Mouse (Mus musculus) layer of hippocampus, adult 9-10 months (tissue): Measurements from ENCODE around the gene Rassf7.
A peak's percentile ranks its signal among the peaks of the same experiment; 100 is the strongest.

Source experiments
- DNase-seq: peaks from one replicate; pipeline ENCODE4 v3.0.0; 2022; ENCODE audit warnings: low spot score

The Rassf7 gene

DNA sequence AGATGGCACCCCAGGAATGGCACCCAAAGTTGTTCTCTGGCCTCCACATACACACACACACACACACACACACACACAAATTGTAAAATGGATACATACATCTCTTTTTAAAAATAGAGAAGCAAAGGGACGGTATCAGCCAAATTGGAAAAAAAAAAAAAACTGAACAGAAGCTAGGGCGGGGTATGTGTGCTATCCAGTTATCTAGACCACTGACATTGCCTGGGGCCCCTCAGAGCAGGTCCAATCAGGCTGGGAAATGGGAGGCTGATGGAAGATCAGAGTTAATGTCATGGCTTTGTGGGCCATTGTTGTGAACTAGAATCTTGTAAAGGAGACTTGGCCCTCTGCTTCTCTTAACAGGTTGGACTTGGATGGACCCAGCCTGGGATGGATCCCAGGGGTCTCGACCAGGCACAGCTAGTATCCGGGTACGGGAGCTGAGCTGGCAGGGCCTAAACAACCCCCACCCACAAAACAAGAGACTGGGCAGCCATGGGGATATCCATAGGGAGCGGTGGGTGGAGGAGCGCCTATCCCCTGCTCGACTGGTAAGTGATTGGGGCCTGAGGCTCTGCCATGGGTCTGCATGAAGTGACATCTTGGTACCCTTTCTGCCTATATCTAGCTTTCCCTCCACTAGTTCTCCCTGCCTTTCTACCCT is 18.9 kb upstream of the Rassf7 start:
- DNase-seq: no peak

DNA sequence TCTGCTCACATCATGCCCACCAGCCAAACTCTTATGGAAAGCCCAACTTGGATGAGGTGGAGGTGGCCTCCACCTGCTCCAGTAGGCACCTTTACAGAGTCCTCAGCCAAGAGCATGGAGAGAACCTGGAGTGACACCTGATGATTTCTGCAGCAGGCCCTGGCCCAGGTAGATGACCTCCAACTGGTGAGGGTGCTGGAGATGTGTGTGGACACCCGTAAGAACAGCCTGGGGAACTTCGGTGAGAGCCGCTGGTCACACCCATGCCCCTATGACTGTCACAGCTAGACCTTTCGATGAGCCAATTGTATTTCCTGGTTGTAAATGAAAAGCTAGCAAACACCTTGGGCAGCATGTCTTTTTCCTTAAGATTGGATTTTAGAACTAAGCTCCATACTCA is 17.5 kb upstream of the Rassf7 start:
- no peak for DNase-seq

DNA sequence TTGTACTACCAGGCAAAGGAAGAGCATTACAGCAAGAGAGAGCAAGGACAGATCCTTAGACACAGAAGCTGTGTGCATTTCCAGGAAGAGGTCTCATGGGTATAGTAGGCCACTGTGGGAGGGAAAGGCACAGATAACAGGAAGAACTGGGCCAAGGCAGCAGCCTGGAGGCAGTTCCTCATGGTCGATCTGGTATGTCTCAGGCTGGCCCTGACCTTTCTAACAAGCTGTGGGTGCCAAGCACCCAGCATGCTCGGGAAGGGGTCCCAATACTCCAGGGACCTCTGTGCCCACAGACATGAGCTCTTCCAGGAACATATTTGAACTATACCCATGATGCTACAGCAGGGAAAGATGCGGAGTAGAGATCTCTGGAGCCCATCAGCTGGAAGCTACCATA is 11.1 kb upstream of the Rassf7 start:
- DNase-seq: no peak

DNA sequence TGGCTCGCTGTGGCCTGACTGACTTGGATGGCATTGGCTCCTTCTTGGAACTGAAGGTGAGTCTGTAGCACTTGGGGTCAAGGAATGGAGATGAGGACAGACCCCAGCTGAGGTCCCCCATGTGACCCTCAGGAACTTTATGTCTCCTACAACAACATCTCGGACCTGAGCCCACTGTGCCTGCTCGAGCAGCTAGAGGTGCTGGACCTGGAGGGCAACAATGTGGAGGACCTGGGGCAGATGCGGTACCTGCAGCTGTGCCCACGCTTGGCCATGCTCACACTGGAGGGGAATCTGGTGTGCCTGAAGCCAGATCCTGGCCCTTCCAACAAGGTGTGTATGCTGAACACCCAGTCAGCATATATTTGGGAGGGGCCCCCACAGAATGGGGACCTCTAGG is 10.2 kb upstream of the Rassf7 start:
- no peak for DNase-seq

DNA sequence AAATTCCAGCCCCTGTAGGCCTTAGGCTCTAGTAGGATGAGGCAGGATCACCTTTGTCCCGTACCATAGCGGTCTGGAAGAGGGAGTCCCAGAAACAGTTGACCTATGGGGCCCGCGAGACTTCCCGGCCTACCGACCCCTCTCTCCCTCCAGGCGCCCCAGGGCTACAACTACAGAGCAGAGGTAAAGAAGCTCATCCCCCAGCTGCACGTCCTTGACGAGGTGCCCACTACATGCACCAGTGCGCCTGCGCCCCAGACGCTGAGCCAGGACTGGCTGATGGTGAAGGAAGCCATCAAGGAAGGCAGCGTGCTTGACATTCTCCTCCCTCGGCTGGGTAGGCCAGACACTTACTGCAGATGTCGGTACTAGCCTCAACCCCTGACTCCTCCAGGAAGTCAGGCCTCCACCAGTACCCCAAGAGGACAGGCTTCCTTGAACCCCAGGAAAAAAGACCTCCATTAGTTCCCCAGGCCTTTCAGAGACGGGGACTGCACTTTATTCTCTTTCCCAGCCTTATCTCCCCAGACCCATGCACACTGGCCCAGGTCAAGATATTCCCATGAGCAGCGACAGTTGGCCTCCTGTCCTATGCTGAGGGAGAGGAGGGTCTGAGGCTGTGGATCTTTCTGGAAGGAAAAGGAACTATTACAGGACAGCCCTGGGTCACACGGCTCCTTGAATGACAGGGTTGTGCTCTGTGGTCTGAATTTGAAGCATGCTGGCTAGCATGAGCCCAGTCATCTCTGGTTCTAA is 9.3 kb upstream of the Rassf7 start:
- DNase-seq: no peak

DNA sequence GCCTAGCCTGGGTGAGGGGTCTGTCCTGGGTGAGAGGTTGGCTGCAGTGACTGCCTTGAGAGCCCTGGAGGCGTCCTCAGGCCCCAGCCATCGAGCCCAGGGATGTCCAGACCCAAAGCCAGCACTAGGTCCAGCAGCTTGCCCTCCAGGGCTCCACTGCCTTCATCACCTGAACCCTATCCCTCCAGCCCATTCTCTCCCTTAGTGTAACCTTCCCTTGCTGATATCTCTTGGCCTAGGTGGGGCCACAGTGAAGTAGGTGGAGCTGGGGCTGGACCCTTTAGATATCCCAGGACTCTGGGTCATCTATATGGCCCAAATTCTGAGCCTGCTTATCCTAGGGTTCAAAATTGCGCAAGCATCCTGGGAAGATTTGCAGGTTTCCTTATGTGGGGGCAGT is 6.1 kb upstream of the Rassf7 start:
- DNase-seq: no peak

DNA sequence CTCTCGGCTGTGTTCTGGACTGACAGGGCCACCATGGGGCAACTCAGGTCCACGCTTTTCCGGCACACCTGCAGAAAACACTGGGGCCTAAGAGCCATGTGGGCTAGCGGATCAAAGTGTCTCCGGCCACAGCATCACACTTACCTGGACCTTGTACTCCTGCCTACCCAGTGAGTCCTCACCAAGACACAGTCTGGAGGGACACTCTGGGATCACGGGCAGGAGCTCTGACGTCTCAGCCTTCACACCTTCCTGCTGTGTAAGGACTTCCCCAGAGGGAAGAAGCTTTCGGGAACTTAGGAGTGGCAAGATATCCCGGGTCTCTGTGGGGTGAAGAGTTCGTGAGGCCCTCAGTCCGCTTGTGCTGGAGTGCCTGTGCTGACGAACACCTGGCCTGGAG is 5.5 kb upstream of the Rassf7 start:
- DNase-seq: no peak

DNA sequence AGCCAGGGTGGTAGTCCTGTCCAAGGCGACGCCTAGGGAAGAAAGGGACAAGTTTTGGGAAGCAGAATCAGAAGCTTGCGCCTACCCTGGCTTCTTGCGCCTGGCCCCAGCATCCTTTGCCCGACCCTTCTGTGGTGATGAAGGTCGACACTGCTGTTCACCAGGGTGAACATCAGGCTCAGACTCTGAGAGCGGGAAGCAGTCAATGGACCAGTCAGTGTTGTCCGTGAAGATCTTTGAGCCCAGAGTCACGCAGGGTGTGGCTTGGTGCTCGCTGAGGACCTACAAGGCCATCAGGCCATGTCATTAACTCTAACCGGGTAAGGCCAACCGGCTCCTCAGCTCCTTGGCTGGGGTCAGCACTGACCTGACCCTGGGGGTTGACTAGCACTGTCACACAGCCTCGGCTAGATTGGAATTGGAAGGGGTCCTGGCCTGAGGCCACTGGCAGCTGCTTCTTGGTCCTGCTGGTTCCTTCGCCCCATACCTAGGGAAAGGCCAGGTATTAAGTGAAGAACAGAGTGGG is 5.0 kb upstream of the Rassf7 start:
- no peak for DNase-seq

DNA sequence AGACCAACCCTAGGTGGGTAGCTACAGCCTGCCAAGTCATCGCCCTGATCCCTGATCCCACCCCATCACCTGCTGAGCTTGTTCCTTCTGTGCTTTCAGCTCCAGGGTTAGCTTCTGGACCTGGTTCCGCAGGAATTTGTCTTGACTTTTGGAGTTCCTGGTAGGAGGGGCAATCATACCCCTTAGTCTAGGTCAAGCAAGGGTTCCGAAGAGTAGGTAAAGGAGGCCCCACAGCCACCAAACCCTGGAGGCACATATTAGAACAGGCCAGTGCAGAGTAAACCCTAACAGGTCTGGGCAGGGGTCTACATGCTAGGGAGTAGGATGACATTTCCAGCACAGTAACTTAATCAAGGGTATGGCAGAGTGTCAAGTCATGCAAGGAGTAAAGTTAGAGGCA is 2.5 kb upstream of the Rassf7 start:
- DNase-seq: no peak

DNA sequence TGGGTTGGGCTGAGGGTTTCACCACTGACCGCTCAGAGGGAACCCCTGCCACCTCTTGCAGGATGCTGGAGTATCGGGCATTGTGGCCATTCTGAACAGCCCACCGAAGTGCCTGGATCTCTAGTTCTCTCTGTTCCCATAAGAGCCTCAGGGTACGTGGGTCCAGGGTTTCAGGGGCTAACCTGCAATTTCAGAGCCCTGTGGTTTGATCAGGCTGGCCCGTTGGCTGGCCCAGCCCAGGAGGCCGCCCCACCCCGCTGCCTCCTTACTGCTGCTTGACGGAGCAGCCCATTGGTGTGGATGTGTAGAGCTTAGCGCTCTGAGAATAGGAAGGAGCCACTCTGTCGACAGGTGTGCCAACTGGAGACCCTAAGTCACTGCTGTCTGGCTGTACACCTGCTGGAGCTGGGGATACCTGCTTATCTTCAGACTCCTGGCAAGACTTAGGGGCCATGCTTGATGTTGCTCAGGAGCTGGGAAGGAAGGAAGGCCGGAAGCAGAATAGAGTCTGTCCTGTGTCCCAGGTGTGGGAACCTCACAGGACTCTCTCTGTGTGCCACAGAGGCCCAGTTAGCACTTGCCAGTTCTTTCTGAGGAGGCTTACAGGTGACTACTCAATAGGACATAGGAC is 1.9 kb upstream of the Rassf7 start, which contains the start of gene Lmntd2:
Lmntd2 (minus strand) TSS at position 476 of the 631 bp plus-strand sequence.
- no peak for DNase-seq

DNA sequence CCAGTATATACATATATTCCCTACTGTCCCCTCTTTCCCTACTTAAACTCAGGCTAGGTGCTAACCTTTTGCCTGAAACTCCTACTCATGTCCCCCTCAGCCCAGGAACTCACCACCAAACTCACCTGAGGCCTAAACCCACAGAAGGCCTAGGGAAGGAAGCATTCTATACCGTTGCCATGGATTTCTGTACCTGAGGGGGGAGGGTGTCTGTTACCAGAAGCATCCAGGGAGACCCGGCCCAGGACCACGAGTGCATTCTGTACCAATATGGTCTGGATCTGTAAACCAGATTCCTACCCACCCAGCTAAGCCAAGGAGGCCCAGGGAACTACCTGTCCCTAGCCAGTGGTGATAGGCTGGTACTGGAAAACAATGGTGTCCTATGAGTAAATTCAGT is 1.4 kb upstream of the Rassf7 start:
- no peak for DNase-seq

DNA sequence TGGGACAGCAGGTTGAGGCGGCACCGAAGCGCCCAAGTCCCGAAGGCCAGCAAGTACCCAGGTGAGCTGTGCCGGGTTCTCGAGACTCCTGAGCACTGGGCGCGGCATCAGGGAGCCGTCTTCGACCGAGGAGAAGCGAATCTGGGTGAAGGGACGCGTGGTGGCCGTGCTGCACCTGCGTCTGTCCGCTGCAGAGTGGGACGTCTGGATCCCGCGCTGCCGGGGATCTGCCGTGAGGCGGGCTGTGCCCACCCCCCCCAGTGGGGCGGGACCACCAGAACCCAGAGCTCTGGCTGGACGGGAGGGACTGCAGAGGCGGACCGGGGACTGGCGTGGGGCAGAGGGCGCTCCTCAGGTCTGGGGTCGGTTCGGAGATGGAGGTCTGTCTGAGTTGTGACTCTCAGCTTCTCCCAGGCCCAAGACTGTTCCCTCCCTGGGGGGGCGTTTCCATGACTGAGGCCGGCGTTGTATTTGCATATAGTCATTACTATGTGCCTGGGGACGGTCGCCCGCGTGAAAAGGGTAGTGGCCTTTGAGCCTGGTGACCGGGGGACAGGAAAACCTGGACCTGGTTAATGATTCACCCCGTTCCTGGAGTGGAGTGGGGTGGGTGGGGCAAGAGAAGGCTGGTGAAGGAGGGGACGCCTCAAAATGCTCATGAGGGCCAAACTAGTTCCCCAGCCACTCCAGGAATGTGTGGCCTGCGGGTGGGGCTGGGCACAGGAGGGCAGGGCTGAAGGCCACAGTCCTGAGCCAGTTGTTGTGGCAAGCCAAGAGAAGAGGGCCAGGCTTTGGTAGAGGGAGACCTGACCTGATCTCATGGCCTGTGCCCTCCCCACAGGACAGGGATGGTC is 447 bp downstream of the Rassf7 start:
- DNase-seq: no peak

DNA sequence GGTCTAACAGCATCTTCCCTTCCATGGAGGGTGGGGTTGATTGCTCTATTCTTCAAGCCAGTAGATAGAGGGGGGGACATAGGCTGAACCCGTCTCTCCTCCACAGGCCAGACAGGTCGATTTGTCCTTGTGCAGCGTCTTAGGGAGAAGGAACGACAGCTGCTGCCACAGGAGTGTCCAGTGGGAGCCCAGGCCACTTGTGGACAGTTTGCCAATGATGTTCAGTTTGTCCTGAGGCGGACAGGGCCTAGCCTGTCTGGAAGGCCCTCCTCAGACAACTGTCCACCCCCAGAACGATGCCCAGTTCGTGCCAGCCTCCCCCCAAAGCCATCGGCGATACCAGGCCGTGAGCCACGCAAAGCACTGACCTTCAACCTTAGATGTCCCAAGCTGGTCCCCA is 1.2 kb downstream of the Rassf7 start:
- no peak for DNase-seq

DNA sequence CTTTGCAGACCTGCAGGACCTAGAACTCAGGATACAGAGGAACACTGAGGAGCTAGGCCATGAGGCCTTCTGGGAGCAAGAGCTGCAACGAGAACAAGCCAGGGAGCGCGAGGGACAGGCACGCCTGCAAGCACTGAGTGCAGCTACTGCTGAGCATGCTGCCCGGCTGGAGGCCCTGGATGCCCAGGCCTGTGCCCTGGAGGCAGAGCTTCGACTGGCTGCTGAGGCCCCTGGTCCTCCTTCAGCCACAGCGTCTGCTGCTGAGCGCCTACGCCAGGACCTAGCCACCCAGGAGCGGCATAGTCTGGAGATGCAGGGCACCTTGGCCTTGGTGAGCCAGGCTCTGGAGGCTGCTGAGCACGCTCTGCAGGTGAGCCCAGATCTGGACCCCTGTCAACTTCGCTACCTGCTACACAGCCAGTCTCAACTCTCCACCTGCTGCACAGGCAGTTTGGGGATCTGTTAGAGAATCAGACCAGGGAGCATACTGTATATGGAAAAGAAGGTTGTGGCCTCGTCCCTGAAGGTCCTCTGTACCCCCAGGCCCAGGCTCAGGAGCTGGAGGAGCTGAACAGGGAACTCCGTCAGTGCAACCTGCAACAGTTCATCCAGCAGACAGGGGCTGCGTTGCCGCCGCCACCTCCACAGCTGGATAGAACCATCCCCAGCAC is 1.8 kb downstream of the Rassf7 start:
- no peak for DNase-seq

DNA sequence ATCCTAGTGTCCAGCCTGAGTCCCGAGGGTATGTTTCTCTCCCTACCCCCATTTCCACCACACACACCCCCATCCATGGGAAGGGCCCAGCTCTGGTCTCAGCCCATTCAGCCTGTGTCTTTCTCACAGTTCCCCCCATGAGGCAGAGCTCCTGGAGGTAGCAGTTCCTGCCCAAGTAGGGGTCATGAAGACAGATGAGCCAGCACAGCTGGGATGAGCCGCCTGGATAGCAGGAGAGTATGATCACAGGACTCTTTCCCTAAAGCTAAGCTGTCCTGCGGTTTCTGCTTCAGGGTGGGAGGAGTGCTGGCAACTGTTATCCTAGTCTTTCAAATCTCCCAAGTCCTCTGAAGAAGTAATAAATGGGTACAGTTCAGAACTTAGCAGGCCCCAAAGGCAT is 2.5 kb downstream of the Rassf7 start:
- no peak for DNase-seq

DNA sequence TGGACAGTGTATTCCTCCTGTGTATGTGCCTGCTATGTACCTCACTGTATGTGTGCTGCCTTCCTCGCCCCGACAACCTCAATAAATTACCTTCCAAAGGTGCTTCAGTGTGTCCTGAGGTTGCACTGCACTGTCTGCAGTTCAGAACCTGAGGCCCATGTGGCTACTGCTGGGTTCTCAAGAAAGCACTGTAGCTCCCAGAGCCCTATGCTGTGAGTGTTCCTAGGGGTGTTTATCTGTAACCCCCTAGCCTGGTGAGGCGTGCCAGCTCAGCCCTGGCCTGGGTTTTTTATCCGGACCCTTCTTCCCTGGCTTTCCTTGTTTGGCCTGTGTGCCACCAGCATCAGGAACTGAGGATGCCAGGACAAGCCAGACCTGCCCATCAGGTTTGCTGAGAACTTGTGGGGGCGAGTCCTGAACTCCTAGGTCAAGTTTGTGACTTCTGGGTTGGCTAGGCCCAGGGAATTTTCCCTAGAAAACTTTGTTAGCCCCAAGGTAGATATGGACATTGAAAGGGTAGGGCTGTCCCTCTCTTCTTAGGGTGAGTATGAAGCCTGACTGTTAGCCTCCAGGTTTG is 3.0 kb downstream of the Rassf7 start:
- no peak for DNase-seq

DNA sequence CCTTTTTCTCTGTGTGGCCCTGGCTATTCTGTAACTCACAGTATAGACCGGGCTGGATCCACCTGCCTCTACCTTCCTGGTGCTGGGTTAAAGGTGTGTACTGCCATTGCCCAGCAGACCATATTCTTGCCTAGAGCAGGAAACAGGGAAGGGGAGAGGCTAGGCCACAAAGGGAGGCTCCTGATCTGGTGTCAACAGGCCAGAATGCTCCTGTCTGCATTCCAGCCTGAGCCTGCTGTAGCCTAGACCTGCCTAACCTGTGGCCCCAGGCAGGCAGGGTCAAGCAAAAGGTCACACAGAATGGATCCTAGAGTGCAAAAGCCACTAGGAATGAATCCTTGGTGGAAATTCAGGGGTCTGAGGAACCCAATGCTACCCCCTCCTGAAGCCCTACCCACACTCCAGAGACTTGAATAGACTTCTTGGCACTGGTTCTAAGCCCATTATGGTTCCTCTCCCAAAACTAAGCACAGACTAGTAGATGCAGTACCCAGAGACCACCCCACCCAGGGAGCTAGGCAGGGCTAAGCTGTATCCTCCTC is 4.0 kb downstream of the Rassf7 start:
- no peak for DNase-seq

DNA sequence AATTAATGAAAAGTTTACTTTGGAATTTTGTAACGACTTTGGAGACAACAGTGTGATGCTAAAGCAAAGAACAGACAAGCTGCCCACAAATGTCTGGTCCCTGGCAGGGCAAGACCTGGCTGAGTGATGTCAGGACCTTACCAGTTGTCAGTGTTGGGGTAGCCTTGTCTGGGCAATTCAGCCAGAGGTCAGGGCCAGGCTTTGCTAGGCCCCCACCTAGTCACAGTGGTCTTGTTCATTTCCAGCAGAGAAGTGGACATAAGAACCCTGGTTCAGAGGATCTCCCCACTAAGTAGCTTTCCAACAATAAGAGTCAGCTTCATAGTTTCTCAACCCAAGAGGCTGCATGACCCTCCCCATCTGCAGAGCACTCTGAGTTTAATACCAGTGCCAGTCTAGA is 4.7 kb downstream of the Rassf7 start:
- DNase-seq: no peak

DNA sequence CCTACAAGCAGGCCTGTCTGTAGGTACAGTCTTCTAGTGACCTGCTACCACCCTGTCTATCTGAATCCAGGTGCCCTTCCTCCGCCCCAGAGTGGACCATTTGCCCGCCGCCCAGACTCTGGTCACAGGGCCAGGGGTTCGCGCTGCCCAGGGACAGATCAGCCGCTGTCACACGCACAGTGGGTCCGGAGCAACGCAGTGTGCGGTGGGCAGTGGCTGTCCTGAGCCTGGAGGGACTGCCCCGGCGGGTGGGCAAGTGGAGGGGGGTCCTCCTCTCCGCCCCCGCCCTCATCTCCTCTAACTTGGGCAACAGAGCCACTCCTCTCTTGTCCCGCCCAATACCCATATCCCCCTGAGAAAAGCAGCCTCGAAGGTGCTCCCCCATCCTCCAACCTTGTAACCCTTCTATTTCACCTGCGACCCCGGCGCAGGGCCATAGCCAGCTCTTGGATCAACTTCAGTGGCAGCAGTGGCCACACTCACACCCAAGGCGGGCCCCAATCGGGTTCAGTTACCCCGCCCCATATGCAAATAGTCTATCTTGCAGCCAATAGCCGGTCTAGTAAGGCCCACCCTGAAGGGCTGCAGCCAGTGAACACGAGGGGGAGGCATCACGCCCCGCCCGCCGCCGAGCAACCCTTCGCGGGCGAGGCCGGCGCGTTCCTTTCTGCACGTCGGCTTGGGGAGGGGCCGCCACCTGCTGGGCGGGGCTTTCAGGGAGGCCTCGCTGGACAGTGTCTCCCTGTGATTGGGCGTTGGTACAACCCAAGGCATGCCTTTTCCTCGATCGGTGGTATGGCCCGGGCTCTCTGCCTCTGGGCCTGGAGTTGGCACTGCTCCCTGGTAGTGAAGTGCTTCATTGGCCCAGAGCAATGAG is 5.8 kb downstream of the Rassf7 start:
- DNase-seq: peak; percentile 85

DNA sequence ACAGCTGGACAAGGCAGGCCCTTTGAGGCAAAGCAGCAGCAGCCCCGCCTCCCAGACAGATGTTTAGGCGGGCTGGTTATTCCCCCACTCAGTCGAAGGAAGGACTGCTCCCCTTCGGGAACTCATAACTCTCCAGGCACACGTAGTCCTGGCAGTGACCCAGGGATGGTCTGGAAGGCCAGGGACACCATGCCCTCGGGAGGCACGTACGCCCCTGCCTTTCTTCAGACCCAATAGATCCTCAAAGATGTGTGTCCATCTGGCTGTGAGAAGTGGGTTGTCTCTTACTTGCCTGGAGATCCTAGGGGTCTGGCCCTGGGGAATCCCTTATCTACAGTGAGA is 6.4 kb downstream of the Rassf7 start:
- DNase-seq: no peak
